Mouse (Mus musculus) cortical plate, adult 2 months (tissue): ENCODE data around the gene Gab3.

ENCODE experiments used
- CTCF ChIP-seq: fragments of 200-500 bp; IDR thresholded peaks from 2 replicates; pipeline ENCODE4 v1.5.1; 2011; ENCODE audit warnings: mild to moderate bottlenecking, control low read depth, low read length; ENCODE audit not compliant: insufficient read depth; ENCODE audit errors: extremely low read depth
- POLR2A ChIP-seq: fragments of 200-500 bp; IDR thresholded peaks from 2 replicates; pipeline ENCODE4 v1.6.1; 2011; ENCODE audit warnings: mild to moderate bottlenecking, low read length, control low read depth; ENCODE audit not compliant: insufficient read depth; ENCODE audit errors: extremely low read depth

DNA sequence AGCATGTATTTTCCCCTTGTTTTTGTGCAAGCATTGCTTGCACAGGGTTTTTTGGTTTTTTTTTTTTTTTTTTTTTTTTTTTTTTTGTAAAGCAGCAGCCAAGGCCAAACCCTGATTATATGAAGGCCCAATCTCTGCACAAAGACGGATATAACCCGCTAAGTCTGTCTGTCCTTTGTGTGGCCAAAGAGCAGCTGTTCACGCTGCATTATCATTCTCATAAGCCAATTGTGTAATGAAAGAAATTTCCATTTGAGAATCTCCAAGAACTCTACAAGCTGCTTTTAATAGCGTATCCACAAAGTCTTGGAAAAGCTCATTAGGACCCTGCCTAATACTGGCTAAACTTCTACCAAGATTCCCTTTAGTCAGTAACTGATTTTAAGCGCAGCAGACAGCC, 101.5 kb downstream of the Gab3 start:
- no peak for TF ChIP-seq POLR2A
- no peak for TF ChIP-seq CTCF
